Mouse (Mus musculus) heart, adult 11 months (tissue): ENCODE results near the gene Cisd1.

Experiments
- DNase-seq: peaks from one replicate; pipeline ENCODE4 v3.0.0; 2022

Gene Cisd1

DNA sequence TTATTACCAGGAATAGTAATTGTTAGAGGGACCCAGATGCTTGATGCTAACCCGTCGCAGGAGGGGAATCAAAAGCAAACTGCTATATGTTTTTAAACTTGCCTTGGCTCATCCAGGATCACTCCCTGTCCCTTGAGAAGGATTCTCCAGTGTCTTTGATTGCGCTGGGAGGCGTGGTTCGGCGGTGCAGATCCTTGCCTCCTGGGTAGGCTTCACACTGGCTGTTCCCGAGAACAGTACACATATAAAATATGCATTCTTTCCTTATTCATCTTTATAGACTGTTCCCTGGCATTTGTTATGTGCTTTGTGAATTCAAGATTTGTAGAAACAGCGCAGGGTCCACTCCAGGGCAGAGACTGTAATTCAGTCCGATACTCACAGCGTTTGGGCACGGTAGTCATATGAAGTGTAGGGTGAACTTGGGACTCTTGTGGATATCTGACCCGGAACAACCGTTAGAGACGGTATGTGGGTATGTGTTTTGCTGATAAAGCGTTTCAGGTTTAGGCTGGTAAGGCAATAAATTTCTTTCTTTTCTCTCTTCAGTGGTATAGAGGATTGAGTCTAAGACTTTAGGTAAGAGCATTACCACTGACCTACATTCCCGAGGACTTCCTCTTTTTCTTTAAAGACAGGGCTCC lies 4.0 kb upstream of the Cisd1 start:
- DNase-seq = peak; percentile 92

DNA sequence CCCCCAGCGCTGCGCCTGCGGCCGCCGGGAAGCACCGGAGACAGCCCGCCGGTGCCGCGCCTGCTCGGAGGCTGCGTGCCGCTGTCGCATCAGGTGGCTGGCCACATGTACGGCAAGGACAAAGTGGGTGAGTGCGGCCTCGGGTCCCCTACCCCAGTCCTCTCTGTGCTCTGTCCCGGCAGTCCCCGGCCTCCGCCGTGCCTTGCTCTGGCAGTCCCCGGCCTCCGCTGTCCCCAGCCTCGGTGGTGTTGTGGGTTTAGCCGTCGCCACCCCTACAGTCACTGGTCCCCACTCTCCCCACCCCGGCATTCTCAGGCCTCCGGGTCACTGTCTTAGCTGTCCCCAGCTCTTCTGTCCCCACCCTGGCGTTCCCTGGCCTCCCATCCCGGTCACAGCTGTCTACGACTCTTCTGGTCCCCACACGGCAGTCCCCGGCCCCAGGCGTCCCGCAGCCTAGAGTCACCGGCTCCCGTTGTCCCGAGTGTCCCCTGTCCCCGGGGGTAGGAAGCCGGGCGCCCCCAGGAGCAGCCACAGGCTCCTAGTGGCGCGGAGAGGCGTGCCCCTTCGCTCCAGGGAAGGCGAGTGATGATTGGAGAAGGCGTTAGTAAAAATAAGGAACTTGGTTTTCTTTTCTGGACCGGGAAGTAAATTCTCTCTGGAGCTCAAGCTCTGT lies 3.3 kb upstream of the Cisd1 start:
- peak; percentile 97 for DNase-seq

DNA sequence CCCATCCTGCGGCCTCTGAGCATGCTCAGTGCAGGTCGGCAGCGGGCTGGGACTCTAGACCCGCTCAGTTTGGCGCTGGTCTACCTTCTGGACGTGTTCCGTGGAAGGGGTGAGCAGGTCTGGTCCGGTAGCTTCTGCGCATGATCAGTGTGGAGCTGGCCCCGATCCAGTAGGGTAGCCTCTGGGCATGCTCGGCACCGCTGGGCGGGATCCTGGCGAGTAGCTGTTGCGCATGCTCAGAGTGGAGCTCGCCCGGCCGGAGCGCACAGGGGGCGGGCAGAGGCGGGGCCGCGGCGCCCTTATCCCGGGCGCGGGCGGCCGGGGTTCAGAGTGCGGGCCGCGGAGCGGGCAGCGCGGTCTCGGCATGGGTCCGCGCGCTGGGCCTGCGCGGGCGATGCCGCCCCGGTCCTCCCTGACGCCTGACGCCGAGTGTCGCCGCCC lies 2.8 kb upstream of the Cisd1 start, which contains the start of gene Ipmk:
Gene Ipmk (plus strand): TSS at position 255 of the 441 bp plus-strand sequence.
- DNase-seq = peak; percentile 100

DNA sequence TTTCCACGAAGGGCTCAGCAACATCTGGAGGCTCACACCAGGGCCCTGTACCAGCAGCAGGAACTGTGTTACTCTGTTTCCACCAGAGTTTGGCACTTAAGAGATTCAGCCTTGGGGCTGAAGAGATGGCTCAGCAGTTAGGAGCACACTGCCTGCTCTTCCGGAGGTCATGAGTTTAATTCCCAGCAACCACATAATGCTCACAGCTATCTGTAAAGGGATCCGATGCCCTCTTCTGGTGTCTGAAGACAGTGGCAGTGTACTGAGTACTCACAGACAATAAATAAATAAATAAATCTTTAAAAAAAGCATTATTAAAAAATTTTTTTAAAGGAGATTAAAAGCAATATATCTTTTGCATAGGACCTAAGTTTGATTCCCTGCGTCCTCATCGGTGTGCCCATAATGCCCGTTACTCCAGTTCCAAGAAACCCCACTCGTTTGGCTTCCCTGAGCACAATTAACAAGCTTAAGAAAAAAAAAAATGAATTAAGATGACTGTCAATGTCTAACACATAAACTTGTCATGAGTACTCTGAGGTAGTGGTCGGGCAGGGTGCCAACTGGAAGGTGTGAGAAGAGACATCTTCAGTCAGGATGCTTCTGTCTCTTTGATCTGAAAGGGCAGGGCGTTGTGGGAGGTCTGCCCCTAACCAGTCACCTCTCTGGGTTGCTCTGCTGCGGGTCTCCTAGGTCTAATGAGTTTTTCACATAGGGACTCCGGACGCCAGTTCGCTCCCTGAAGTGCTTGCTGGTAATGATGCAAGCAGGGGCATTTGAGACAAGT lies 2.2 kb upstream of the Cisd1 start:
- no peak for DNase-seq

DNA sequence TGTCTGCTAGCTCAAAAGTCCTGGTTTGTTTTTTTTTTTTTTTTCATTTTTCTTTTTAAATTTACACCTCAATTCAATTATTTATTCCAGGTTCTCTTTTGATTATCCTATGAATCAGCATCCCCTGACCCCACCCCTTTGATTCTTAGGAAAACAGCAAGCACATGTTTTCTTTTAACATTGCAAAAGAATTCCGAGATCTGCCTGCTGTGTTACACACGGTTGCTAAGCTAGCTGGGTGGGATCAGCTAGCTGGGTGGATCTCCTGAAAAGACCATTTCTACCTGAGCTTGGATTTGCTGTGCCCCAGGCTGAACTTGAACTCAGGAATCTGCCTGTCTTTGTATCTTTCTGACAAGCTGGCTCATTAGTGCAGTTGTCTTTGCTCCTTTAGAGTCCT lies 1.4 kb upstream of the Cisd1 start:
- no peak for DNase-seq

DNA sequence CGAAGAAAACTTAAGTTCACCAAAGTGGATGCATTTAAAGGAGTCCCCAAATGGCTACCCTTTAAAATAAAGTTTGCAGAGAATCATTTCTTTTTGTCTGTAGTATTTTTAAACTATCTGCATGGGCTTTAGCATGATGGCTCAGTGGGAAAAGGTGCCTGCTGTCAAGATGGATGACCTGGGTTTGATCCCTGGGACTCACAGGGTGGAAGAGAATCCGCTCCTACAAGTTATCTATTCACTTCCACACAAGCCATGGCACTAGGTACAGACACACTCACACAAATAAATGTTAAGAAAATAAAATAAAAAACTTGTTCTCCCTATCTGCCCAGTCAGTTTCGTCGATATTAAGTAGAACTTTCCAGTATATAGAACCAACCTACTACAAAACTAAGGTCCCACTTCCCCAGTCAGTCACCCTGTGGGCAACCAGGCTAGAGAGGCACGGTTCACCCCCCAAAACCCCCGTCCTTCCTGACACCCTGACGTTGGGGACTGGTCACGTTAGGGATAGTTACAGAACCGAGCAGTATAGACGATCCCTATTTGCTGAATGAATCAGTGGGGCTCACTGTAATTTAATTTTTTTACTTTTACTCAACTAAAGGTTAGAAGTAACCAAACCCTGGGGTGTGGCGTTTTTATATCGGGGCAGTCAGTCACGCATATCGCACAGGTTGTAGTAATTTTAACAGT lies 1.0 kb downstream of the Cisd1 start:
- no peak for DNase-seq

DNA sequence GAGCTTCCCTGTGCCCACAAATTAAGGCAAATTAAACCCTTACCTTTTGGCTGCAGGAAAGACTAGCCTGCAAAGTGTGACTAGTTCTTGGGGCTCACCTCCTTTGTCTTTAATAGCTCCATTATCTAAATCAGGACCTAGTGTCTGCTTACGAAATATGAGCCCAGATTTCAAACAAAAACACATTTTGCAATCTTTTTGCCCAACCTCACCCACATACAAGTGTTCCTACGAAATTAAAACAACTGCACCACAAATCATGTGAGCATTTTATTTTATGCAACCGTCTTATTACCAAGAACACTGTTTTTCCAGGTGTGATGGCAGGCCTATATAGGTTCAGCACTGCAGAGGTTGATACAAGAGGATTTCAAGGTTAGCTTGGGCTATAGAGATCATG lies 1.6 kb downstream of the Cisd1 start:
- no peak for DNase-seq

DNA sequence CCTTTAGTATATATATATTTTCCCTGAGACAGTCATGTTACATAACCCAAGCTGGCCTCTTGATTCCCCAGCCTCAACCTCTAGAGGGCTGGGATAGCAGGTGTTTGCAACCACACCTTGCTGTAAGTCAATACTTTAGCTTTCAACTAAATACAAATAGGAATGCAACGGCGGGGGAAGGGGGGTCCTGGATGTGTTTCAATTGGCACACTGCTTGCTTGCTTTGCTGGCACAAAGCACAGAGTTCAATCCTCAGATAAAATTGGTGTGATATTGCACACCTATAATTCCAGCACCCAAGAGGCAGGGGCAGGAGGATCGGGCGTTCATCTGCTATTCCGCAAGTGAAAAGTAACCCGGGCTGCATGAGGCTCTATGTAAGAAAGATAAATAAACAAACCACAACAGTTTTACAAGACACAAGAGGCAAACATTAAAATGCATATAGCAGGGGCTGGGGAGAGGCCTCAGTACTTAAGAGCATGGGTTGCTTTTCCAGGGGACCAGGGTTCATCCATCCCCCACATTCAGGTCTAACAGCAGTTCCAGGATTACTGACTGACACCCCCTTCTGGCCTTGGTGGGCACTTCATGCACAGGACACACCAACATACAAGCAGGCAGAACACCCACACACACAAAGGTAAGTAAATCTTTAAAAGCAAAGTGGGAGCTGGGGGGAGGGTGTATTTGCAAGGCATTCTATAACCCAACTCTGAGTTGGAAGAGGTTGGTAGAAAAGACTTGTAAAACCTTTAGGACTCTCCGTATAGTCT lies 2.5 kb downstream of the Cisd1 start:
- no peak for DNase-seq

DNA sequence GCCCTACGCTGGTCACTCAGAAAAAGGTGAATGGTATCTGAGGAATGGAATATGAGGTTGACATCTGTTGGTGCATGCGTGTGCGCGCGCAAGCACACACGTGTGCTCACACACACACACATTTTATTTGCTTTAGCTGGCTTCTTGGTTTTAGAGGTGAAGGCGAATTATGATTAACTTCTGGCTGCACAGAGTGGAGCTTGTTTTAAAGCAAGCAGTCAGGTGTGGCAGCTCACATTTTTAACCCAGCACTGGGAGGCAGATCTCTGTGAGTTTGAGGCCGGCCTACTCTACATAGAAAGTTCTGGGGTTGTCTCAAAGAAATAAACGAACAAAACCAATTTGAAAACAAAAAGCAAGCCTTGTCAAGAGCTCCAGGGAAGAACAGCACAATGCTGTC lies 3.5 kb downstream of the Cisd1 start:
- DNase-seq = no peak

DNA sequence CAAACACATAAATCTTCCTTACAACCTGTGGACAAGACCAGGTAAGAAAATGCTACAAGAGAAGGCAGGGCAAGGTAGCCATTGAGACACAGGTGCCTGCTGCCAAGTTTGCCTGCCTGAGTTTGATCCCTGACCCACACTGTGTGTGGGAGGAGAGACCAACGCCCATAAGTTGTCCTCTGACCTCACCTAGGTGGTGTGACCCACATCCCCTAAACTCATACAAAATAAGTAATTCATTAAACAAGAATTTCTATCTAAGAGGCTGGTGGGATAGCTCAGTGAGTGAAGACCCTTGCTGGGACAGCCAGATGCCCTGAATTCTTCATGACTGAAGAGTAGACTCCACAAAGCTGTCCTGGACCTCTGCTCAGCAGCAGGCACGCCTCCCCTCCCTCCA lies 4.6 kb downstream of the Cisd1 start:
- DNase-seq = no peak

DNA sequence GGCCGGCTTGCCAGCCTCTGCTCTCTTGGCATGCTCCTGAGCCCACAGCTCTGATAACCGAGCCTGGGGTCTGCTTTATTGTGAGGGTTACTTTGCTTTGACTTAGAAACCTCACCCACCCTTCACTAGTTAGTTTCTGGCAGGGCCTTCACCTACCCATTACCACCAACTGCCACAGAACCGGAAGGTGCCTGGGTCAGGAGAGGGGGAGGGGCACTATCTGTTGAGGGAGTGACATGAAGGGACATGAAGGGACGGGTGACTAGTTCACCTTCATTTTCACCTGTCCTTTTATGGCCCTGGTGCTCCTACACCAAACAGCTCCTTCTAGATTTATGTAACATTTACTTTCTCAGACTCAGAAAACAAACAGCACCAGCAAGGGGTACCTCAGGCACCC lies 5.3 kb downstream of the Cisd1 start:
- DNase-seq = no peak

DNA sequence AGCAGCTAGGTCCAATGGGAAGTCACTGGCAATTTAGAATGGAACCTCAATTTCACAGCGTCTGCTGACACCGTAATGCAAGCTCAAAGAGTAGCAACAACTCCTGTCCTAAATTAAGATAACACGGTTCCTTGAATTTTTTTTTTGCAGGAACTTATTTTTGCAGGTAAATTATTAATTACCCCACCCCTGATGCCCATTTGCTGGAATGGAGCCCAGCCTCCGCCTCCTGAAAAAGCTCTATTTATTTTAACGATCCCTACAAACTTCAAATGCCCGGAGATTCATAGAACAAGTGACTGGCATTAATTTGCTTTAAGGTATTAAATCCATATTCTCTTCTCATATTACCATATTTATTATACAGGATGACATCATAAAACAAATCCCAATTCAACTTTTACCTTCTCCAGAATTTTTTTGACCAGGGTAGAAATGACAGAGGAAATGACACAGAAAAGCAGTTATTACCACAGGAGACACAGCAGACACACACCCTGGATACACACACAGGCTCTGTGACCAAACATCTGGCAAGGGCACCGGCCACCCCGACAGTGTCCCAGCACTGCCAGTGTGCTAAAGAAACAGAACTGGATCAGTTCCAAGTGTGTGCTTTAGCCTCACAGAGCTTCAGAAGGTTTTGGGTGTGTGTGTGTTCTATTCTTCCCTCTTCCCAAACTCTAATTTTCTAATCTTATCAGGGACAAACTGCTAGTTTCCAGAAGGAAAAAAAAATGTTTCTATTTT lies 6.4 kb downstream of the Cisd1 start:
- no peak for DNase-seq

DNA sequence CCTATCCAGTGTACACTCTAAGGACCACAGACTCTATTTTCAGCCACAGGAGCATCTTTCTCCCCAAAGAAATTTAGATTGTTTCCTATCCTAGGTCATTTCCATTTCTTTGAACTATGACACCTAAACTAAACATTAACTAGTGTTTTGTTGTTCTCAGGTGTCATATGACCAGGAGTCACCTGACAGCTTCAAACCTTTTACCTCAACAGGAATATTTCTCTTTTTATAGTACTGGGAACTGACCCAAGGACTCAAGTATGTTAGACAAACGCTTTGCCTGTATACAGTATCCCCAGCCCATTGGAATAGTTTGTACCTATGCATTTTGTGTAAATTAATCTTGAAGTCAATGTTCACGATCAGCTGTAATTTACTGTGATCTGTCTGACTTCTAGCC lies 7.0 kb downstream of the Cisd1 start:
- DNase-seq = no peak

DNA sequence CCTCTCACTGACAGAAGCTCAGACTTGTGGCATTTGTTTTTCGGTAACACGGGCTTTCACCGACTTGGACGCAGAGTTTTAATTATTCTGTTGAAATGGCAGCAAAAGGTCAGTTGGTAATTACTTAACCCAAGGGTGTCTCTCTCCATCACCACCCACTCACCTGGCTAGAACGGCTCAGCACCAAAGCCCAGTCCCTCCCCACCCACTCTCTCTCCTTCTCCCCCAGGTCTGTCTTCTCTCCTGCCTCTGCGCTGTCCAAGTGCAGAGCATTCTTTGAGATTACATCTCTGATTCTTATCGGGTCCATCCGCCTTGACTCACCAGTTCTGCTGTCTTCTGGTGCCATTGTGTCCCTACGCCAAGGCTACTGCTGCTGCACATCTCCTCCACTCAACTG lies 11.9 kb downstream of the Cisd1 start:
- no peak for DNase-seq

DNA sequence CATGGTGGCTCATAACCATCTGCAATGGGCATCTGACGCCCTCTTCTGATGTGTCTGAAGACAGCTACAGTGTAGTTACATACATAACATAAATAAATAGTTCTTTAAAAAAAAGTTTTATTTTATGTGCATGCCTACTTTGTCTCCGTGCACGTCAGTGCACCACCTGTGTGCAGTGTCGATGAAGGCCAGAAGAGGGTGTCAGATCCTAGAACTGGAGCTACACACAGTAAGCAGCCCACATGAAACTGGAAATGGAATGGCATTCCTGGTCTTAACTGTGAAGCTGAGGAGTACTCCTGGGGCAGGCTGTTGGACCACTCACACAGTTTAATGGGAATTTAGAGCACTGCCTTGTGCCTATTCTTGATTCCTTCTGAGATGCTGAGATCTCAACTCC lies 12.4 kb downstream of the Cisd1 start:
- DNase-seq = no peak

DNA sequence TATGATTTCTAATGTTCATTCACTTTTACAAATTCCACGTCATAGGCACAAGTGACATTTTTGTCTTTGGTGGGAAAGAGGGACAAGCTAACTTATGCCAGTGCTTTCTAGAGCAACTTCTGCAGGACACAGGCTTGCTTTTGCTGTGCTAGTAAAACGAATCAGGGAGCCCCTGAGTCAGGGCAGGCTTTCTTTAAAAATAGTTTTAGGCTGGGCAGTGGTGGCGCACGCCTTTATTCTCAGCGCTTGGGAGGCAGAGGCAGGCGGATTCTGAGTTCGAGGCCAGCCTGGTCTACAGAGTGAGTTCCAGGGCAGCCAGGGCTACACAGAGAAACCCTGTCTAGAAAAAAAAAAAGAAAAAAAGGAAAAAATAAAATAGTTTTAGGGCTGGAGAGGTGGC lies 12.8 kb downstream of the Cisd1 start:
- DNase-seq = no peak

DNA sequence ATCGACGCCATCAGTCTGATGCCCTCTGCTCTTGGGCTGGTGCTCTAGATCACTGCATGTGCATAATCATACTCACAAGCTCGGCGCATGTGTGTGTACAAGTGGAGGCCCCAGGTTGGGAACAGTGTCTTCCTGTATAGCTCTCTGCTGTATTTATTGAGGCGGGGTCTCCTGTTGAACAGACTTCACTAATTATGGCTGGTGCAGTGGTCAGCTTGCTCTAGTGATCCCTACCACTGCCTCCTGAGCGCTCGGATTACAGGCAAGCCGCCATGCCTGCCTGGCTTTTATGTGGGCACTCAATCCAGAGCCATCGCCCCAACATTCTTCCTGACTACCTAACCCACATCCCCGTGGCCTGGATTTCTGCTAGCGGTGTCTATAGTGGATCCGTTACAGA lies 14.7 kb downstream of the Cisd1 start:
- no peak for DNase-seq

DNA sequence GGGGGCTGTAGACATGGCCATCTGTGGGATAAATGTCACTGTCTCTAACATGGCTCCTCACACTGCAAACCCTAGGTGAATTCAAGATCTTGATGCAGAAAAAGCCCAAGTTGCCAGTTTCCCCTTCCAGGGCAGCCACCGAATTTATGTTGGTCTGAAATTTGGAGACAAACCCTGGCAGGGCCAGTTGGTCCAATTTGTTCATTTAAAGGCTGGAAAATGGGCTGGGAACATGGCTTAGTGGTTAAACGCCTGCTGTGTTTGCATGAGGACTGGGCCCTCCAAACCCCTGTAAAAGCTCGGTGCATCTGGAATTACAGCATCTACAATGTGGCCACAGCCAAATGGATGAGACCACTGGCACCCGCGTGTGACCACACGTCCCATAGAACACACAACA lies 15.5 kb downstream of the Cisd1 start:
- no peak for DNase-seq

DNA sequence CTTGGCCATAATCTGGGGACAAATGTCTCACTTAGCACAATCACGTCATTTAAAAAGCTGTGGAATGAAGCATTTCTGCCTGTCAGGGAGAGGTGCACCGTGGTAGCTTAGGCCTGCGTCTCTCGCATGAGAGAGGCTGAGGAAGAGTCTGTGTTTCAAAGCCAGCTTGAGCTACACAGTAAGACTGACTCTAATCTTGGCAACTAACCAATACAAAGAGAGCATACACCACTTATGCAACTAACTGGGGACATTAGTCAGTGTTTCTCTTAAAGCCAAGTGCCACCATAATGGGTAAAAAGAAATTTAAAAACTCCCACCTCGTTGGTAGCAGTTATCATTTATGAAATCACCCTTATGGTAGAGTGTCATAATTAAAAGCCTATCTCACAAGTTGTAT lies 15.9 kb downstream of the Cisd1 start:
- DNase-seq = no peak

DNA sequence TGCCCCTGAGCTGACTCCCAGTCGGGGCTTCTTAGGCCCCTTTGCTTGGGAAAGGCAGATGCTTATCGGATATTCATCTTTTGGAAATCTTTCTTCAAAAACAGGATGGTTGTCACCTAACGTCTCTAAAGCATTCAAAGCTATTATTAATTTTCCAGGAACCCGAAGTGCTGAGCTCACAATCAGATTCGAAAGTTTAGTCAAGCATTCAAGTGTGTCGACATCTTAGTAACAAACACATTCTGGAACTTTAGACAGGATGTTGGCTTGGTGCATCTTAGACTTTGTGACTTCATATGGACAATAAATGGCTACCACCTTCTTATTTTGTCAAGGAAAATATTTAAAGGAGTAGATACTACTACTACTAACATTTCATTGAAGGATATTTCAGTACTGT lies 16.4 kb downstream of the Cisd1 start:
- no peak for DNase-seq

DNA sequence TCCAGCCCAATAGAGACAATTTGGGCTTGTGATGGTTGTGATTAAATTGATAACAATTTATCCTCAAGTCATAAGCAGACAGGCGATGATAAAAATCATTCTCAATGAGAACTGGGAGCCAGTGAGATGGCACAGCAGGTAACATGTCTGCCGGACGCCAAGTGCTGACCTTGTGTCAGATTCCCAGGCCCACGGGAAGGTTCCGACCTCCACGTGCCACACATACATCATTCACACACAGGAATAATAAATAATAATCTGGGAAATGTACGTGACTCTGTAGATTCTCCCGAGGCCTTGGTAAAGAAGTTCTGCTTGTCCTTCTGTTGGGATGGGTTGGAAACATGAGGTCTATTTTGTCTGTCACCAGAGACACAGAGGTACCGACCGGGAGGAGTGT lies 17.4 kb downstream of the Cisd1 start:
- no peak for DNase-seq

DNA sequence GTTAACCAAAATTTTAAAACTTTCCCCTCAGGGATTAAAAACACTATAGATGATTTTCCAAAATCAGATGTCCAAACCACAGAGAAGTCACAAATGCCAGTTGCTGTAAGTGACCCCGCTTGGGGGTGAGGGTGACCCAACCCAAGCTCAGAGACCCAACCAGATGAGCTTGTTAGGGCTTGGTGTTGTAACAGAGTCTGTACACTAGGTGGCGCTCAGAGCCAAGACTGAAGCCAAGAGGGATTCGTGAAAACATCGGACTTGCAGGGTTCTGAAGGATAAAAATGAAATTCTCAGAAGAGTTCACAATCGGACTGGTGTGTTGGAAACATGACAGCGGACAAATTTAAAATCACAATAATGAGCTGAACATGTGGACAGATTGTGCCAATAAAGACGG lies 18.0 kb downstream of the Cisd1 start:
- DNase-seq = peak; percentile 94
